Mouse (Mus musculus) cerebellum, adult 2 months (tissue): ENCODE results near the gene Gfi1. TPM values are rescaled to one million over a fixed set of nuclear protein-coding genes. Genes with fewer than 3 reads are reported as not detected.

Experiments
- DNase-seq, 2 experiments: peaks; one replicate each; pipeline ENCODE4 v3.0.0; 2021
- H3K27ac ChIP-seq: fragments of 200-500 bp; 2 replicates; pipeline ENCODE4 v1.5.1; 2012; ENCODE audit warnings: low read length, control low read depth, inconsistent platforms; ENCODE audit not compliant: insufficient read depth
- H3K27me3 ChIP-seq: fragments of 200-500 bp; 2 replicates; pipeline ENCODE4 v1.6.1; 2012; ENCODE audit warnings: inconsistent platforms, mild to moderate bottlenecking, low read length, moderate library complexity; ENCODE audit not compliant: control insufficient read depth, insufficient read depth
- H3K4me1 ChIP-seq: fragments of 200-500 bp; 2 replicates; pipeline ENCODE4 v1.6.1; 2011; ENCODE audit warnings: low read length; ENCODE audit not compliant: control insufficient read depth, insufficient read depth
- H3K4me3 ChIP-seq: fragments of 200-500 bp; replicated peaks from 2 replicates; pipeline ENCODE3; 2011; ENCODE audit warnings: mild to moderate bottlenecking, low read depth, low read length, control low read depth; ENCODE audit not compliant: insufficient read depth
- CTCF ChIP-seq: fragments of 200-500 bp; IDR thresholded peaks from 2 replicates; pipeline ENCODE4 v1.5.1; 2011; ENCODE audit warnings: low read depth, mild to moderate bottlenecking, control low read depth, low read length, moderate library complexity, borderline replicate concordance; ENCODE audit not compliant: insufficient read depth
- POLR2A ChIP-seq: fragments of 200-500 bp; IDR thresholded peaks from 2 replicates; pipeline ENCODE4 v1.6.1; 2011; ENCODE audit warnings: low read length, control low read depth, borderline replicate concordance; ENCODE audit not compliant: insufficient read depth
- WGBS: fragments of 180-500 bp; shearing (Covaris S2); methylation state at CpG from one replicate; pipeline ENCODE4 v1.1.7; 2018; 5-methylcytosine and 5-hydroxymethylcytosine counted together
- polyA plus RNA-seq: library from polyadenylated mRNA; depleted of rRNA; stranded (reverse); fragments of >200 nt; gene quantifications from 2 replicates; pipeline ENCODE4 v1.2.3, GENCODE M21; 2012; rRNA removed

Gfi1 gene
- not detected in 2 replicates for polyA plus RNA-seq

DNA sequence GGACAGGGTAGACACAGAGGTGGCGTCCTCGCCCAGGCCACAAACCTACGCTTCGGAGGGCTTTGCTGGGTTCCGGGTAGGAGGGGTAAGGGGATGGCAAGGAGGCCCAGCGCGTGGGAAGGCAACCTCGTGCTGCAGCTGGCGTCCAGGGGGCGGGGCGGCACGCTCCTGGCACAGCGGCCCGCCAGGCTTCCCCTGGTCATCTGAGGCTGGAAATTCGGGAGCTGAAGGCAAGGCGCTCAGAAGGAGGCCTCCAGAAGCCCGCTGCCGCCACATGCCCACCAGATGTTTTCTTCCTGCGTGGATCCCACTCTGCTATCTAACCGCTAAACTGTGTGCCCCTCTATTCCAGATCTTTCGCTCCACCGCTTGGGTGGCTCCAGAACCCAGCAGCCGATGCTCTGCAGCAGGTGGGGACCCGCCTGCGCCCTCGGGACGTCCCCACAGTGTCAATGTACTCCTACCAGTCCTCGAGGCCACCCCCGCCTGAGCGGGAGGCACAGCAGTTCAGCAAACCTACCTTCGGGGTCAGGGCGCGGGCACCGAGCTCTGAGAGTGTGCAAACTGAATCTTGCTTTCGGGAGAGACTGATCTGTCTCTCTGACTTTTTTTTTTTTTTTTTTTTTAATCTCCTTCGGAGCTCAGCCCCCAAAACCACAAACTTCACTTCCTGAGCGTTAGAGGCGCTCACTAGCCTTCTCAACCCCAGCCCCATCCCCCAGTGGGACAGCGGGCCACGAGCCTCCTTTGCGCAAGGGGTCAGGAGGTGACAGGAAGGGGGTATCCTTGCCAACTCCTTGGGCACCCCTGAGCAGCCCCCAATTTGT is at the start of gene Gfi1:
Gfi1 (minus strand) TSS at position 602 of the 827 bp plus-strand sequence.
- Histone ChIP-seq H3K4me1 (peaks cover 6% of the 10 kb centered on the region; the same call in 1 of the 2 replicates), H3K27me3 (peaks cover 17% of the 10 kb centered on the region; the same call in 1 of the 2 replicates), H3K27ac (no peak within 1 kb of the TSS), H3K4me3 (no peak within 1 kb of the TSS)
- TF ChIP-seq CTCF (no peak), POLR2A (no peak)
- 2% methylated on average over 41 of the region's 41 CpGs for WGBS
- no peak for DNase-seq

DNA sequence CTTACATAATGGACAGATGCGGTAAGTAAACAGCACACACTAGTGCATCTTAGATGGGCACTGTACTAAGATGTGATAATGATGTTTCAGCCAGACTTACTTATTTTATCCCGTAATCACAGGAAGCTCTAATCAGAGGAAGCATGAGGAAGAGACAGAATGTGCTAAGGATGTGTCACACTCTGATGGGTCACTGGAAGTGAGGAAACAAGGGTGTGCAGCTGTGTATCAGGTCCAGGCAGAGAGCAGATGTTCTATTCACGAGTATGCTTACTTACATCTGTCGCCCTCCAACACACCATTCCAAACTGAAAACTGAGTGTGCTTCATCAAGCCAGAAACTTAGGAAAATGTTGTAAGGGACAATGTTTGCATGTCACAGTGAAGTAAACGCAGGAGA is 46.2 kb upstream of the Gfi1 start:
- 88% methylated on average over 5 of the region's 5 CpGs for whole genome bisulfite sequencing
- no peak for DNase-seq
- no peaks in the 10 kb centered on the region for H3K27me3 ChIP-seq
- H3K27ac ChIP-seq: no peak overlapping the region
- no peaks in the 10 kb centered on the region for H3K4me1 ChIP-seq
- TF ChIP-seq POLR2A (no peak), CTCF (no peak)
- H3K4me3 ChIP-seq: no peak overlapping the region

DNA sequence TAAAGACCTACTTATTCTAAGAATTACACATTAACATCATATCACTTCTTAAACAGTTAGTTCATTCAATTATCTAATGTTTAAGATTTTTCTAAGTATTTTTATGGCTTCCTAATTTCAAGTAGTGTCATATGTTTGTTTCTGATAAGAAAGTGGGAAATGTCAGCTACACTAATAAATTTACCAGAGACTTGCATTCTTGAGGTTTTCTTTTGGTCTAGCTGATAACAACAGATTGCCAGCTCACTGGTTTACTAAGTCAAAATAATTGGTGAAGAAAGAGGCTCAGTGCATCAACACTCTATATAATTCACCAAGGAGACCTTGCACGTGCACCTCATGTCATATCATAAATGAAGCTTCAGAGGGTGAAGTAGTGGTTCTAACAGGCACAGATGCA is 42.4 kb upstream of the Gfi1 start:
- no peaks in the 10 kb centered on the region for H3K27me3 ChIP-seq
- DNase-seq: no peak
- H3K4me3 ChIP-seq: no peak overlapping the region
- H3K27ac ChIP-seq: no peak overlapping the region
- TF ChIP-seq CTCF (no peak), POLR2A (no peak)
- H3K4me1 ChIP-seq: no peaks in the 10 kb centered on the region
- 83% methylated on average over 1 of the region's 1 CpGs for WGBS

DNA sequence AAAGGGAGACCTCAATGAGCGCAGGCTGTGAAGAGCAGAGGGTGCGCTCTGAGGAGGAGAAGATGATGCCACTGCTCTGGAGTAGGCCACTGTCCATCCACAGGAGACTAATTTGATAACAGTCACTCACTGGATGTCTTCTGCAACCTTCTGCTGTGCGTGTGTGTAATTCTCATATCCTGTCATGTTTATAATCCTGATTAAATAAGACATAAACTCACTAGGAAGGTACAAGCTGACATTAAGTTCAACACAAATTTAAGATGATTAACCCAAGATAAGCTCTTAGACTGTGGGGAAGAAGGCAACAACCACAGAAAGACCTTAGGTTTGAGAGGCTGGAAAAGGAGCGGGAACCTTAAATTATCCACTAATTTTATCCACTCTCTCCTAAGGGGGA is 40.1 kb upstream of the Gfi1 start:
- 91% methylated on average over 4 of the region's 4 CpGs for WGBS
- no peak for DNase-seq
- H3K4me1 ChIP-seq: no peaks in the 10 kb centered on the region
- no peak overlapping the region for H3K27ac ChIP-seq
- TF ChIP-seq POLR2A (no peak), CTCF (no peak)
- H3K4me3 ChIP-seq: no peak overlapping the region
- no peaks in the 10 kb centered on the region for H3K27me3 ChIP-seq

DNA sequence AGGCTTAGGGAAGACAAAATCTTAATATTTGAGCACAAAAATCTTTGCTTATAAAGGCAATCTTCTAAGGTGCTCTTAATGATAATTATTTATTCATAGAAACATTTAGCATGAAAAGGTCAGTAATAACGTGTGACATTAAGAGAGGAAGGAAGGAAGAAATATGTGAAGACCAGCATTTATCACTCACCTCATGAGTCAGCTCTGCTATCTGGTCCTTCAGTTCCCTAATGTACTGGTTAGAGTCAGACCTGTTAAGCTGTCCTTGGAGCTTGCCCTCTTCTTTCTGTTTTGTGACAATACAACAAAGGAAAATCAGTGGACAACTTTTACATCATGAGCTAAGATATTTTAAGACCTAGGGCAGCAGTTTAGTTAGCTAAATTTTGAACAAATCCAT is 38.6 kb upstream of the Gfi1 start:
- WGBS: 83% methylated on average over 1 of the region's 1 CpGs
- no peak overlapping the region for H3K27ac ChIP-seq
- no peak for TF ChIP-seq POLR2A
- no peak for TF ChIP-seq CTCF
- H3K27me3 ChIP-seq: no peaks in the 10 kb centered on the region
- H3K4me3 ChIP-seq: no peak overlapping the region
- no peak for DNase-seq
- no peaks in the 10 kb centered on the region for H3K4me1 ChIP-seq

DNA sequence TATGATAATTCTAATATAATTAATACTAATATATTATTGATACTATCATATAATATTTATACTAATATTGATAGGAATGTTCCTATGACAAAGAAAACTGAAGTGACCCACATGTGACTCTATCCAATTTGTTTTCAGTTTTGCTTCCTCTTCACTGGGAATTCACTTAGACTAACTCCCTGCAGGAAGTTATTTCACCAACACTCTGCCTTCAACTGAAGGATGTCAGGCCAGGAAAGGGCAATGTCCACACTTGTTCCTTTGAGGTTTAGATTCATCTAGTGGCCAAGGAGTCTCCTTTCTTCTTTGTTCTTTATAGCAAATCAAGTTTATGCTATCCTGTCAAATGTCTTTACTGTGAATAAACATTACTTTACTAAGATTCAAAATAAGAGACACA is 37.8 kb upstream of the Gfi1 start:
- no peak for DNase-seq
- Histone ChIP-seq H3K4me1 (no peaks in the 10 kb centered on the region), H3K4me3 (no peak overlapping the region), H3K27me3 (no peaks in the 10 kb centered on the region), H3K27ac (no peak overlapping the region)
- TF ChIP-seq CTCF (no peak), POLR2A (no peak)

DNA sequence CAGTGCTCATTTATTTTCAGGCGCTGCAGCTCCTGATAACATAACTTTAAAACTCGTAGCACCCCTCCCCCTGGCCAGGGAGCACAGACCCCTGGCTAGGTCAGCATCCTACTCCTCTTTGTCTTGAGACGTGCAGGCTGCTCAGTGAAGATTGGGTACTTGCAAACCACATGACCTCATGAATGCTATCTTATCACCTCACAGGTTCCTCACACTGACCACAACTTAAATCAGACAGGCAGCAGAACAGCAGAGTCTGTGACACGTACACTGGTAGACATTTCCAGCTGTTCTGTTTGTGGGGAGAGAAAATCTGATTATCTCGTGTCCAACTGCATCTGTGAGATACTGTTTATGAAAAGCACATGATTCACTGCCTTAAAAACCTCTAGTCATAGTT is 33.3 kb upstream of the Gfi1 start:
- TF ChIP-seq POLR2A (no peak), CTCF (no peak)
- 84% methylated on average over 5 of the region's 5 CpGs for WGBS
- Histone ChIP-seq H3K4me1 (no peaks in the 10 kb centered on the region), H3K4me3 (no peak overlapping the region), H3K27ac (no peak overlapping the region), H3K27me3 (no peaks in the 10 kb centered on the region)
- no peak for DNase-seq

DNA sequence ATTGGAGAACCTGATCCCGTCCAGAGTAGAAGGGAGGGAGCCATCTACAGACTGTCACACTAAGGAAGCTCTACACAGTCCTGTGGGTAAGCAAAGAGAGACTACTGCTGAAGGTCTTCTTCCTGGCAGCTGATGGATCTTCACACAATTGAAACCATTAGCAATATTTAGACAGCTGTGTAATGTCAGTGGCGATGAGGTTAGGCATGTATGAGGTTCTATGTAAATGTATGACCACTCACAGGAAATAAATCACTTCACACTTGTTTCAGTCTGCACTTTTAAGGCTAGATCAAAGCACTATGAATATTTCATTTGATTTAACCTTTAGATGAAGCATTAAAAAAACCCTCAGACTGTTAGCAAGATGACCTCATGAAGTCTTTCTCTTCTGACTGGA is 30.2 kb upstream of the Gfi1 start:
- no peaks in the 10 kb centered on the region for H3K4me1 ChIP-seq
- no peak overlapping the region for H3K4me3 ChIP-seq
- TF ChIP-seq POLR2A (no peak), CTCF (no peak)
- DNase-seq: no peak
- H3K27ac ChIP-seq: no peak overlapping the region
- H3K27me3 ChIP-seq: no peaks in the 10 kb centered on the region
- 87% methylated on average over 2 of the region's 2 CpGs for WGBS
